Comparison of ENCODE assay signal across 24 mouse cellular contexts in the genomic region with DNA sequence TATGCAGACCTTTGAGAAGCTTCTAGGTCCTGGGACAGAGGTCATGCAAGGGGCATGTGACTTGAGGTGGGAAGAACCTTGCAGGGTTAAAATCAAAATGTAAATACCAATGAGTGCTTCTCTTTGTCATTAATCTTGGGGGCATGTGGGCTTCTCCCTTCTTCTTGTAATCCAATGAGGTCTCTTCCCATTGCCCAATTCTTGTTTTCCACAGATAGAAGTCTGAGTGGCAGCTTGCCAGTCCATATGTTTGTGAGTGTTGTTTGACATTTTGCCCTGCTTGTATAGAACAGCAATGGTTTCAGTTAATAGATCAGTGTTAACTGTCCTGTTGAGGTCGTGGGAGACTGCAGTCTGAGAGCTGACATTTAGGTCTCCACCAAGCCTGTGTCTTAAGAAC.
DNase-seq lines count a peak whose midpoint lies in the region; ATAC-seq and TF ChIP-seq lines count a peak whose summit lies in the region.
"Had no signal": no experiment of that assay in that cellular context is flagged by ENCODE, and none has a peak within 500 bp of the region (broad histone marks: within the 10 kb centered on the region; RNA-seq: fewer than 3 reads in every experiment).

No protein-coding gene starts in this region.

- TF ChIP-seq CTCF in lung, adult 2 months (IDR thresholded peaks at IDR 0.05; ENCODE audit: insufficient read depth, low read length) = no peak
- no peak for TF ChIP-seq CTCF in lung, postnatal 0 days (IDR thresholded peaks at IDR 0.05)

- H3K36me3 ChIP-seq in lung, embryonic 15.5 days = no peaks in the 10 kb centered on the region
- H3K36me3 ChIP-seq in lung, postnatal 0 days (ENCODE audit: insufficient read depth, low read length) = no peaks in the 10 kb centered on the region
- H3K36me3 ChIP-seq: embryonic facial prominence, embryonic 10.5 days; embryonic facial prominence, embryonic 12.5 days; forebrain, embryonic 15.5 days; G1E had no signal

- H3K4me1 ChIP-seq in lung, embryonic 15.5 days = no peaks in the 10 kb centered on the region
- no peaks in the 10 kb centered on the region for H3K4me1 ChIP-seq in lung, adult 2 months (ENCODE audit: control insufficient read depth, insufficient read depth, low read length)
- no peaks in the 10 kb centered on the region for H3K4me1 ChIP-seq in lung, postnatal 0 days (ENCODE audit: insufficient read depth, low read depth, low read length)
- H3K4me1 ChIP-seq: embryonic facial prominence, embryonic 10.5 days; embryonic facial prominence, embryonic 12.5 days; forebrain, embryonic 13.5 days; forebrain, embryonic 15.5 days had no signal

- 33% methylated on average over 1 of the region's 1 CpGs for WGBS in lung, embryonic 15.5 days
- 21% methylated on average over 1 of the region's 1 CpGs for WGBS in lung, adult 2 months
- 8% methylated on average over 1 of the region's 1 CpGs for WGBS in lung, postnatal 0 days

- no peak overlapping the region for H3K27ac ChIP-seq in lung, embryonic 15.5 days
- H3K27ac ChIP-seq in lung, postnatal 0 days (ENCODE audit: low read length) = no peak overlapping the region
- H3K27ac ChIP-seq: embryonic facial prominence, embryonic 10.5 days; embryonic facial prominence, embryonic 12.5 days; forebrain, embryonic 13.5 days; forebrain, embryonic 15.5 days had no signal

- H3K27me3 ChIP-seq in lung, embryonic 15.5 days = no peaks in the 10 kb centered on the region
- no peaks in the 10 kb centered on the region for H3K27me3 ChIP-seq in lung, postnatal 0 days (replicated peaks; ENCODE audit: insufficient read depth, low read length)
- H3K27me3 ChIP-seq: CH12.LX; embryonic facial prominence, embryonic 12.5 days; forebrain, embryonic 13.5 days; forebrain, embryonic 15.5 days; Patski had no signal

- TF ChIP-seq POLR2A in lung, adult 2 months (IDR thresholded peaks at IDR 0.05; ENCODE audit: borderline replicate concordance, extremely low read depth, low read depth, low read length) = no peak

- H3K9ac ChIP-seq in lung, embryonic 15.5 days = no peak overlapping the region
- H3K9ac ChIP-seq in lung, postnatal 0 days (replicated peaks; ENCODE audit: low read depth) = no peak overlapping the region
- H3K9ac ChIP-seq: embryonic facial prominence, embryonic 12.5 days; forebrain, embryonic 13.5 days; forebrain, embryonic 15.5 days had no signal

- H3K4me3 ChIP-seq in lung, embryonic 15.5 days = no peak overlapping the region
- H3K4me3 ChIP-seq in lung, adult 2 months (replicated peaks; ENCODE audit: extremely low read depth, low read depth, low read length) = no peak overlapping the region
- no peak overlapping the region for H3K4me3 ChIP-seq in lung, postnatal 0 days (ENCODE audit: low read depth, low read length)
- H3K4me3 ChIP-seq: embryonic facial prominence, embryonic 10.5 days; embryonic facial prominence, embryonic 12.5 days; forebrain, embryonic 13.5 days; forebrain, embryonic 15.5 days had no signal

- no peak overlapping the region for H3K4me2 ChIP-seq in lung, embryonic 15.5 days
- no peak overlapping the region for H3K4me2 ChIP-seq in lung, postnatal 0 days (replicated peaks; ENCODE audit: low read depth, low read length)
- H3K4me2 ChIP-seq: embryonic facial prominence, embryonic 12.5 days; forebrain, embryonic 13.5 days; forebrain, embryonic 15.5 days had no signal

- peak; percentile 31; the same call in 1 of the 2 replicates for ATAC-seq in lung, embryonic 15.5 days (ENCODE audit: borderline replicate concordance, extremely low read depth, low FRiP score, low TSS enrichment)
- ATAC-seq in lung, postnatal 0 days = no peak
- ATAC-seq: activated CD4-positive, CD25-positive, alpha-beta regulatory T cell, adult 4 months; CD4-positive, CD25-positive, alpha-beta regulatory T cell, adult 4 months; forebrain, embryonic 13.5 days; forebrain, embryonic 15.5 days; Patski had no signal

- peak; percentile 50 for DNase-seq in heart, adult 11 months
- DNase-seq in heart, adult 8-10 months (ENCODE audit: low spot score) = no peak
- no peak for DNase-seq in lung, adult 2 months
- DNase-seq in lung, postnatal 0 days (ENCODE audit: low spot score) = peak; percentile 34
- no peak for DNase-seq in lung, postnatal 10 days
- DNase-seq: adrenal gland, adult 8-10 months; adrenal gland, postnatal 14 days; adrenal gland, postnatal 36 days; B cell, adult 2 months; cerebellum, adult 11-12 months; cerebellum, adult 2 months; cerebellum, adult 9-10 months; cerebellum, postnatal 10 days; cerebellum, postnatal 25 days had no signal

- TF ChIP-seq EP300 in lung, postnatal 0 days (IDR thresholded peaks at IDR 0.05) = no peak

- no peaks in the 10 kb centered on the region for H3K9me3 ChIP-seq in lung, embryonic 15.5 days
- no peaks in the 10 kb centered on the region for H3K9me3 ChIP-seq in lung, postnatal 0 days (ENCODE audit: low read length)
- H3K9me3 ChIP-seq: forebrain, embryonic 15.5 days; G1E had no signal

Comparison
In these comparisons a context has a peak if more than half of its experiments do, and no peak if none do; other contexts are left out.
1. DNase-seq: peak in heart, adult 11 months (single experiment) and lung, postnatal 0 days (single experiment); none in heart, adult 8-10 months (single experiment), lung, adult 2 months (single experiment) and lung, postnatal 10 days (single experiment).